In the genomic region with DNA sequence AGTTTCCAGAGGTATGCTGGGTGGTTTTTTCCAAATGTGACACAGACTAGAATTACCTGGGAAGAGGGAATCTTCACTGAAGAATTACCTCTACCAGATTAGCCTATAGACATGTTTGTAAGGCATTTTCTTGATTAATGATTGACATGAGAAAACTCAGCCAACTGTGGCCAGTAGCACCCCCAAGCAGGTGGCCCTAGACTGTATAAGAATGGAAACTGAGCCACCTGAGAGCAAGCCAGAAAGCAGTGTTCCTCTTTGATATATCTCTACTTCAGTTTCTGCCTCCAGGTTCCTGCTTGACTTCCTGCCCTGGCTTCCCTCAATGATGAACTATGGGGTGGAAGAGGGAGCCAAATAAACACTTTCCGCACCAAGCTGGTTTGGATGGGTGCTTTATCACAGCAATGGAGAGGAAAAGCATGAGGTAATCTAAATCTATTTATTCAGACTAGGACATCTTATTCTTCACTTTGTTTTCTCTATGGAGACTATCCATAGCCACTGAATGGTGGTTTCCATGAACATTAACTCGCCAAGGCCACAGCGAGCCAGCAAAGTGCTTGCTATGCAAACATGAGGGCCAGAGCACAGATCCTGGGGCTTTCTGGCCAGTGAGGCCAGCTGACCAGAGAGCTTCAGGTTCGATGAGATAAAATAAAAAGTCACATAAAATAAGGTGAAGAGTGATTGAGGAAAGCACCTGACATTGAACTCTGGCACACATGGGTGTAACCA, we compare ENCODE assay signal across 26 mouse cellular contexts.
DNase-seq lines count a peak whose midpoint lies in the region; ATAC-seq and TF ChIP-seq lines count a peak whose summit lies in the region.
"Had no signal": no experiment of that assay in that cellular context is flagged by ENCODE, and none has a peak within 500 bp of the region (broad histone marks: within the 10 kb centered on the region; RNA-seq: fewer than 3 reads in every experiment).

No protein-coding gene starts in this region.

- WGBS in liver, embryonic 11.5 days = 69% methylated on average over 4 of the region's 4 CpGs
- WGBS in liver, postnatal 0 days (ENCODE audit: insufficient replicate concordance) = 69% methylated on average over 4 of the region's 4 CpGs

- no peak overlapping the region for H3K9ac ChIP-seq in liver, embryonic 11.5 days (ENCODE audit: low read depth, low read length)
- no peak overlapping the region for H3K9ac ChIP-seq in liver, postnatal 0 days (replicated peaks)
- H3K9ac ChIP-seq: hindbrain, embryonic 12.5 days; limb, embryonic 15.5 days; neural tube, embryonic 12.5 days had no signal

- H3K9me3 ChIP-seq in liver, embryonic 11.5 days (ENCODE audit: control insufficient read depth, low read length) = no peaks in the 10 kb centered on the region
- no peaks in the 10 kb centered on the region for H3K9me3 ChIP-seq in liver, postnatal 0 days (ENCODE audit: low read length)
- H3K9me3 ChIP-seq: forebrain, embryonic 10.5 days; G1E; hindbrain, embryonic 12.5 days; limb, embryonic 15.5 days; neural tube, embryonic 12.5 days had no signal

- peaks cover 6% of the 10 kb centered on the region for H3K36me3 ChIP-seq in liver, embryonic 11.5 days (ENCODE audit: control insufficient read depth, insufficient read depth, low read length)
- no peaks in the 10 kb centered on the region for H3K36me3 ChIP-seq in liver, postnatal 0 days (replicated peaks; ENCODE audit: insufficient read depth, low read length)

- no peak overlapping the region for H3K4me3 ChIP-seq in liver, embryonic 11.5 days (ENCODE audit: low read depth, low read length)
- no peak overlapping the region for H3K4me3 ChIP-seq in liver, postnatal 0 days (ENCODE audit: low read depth, low read length)
- H3K4me3 ChIP-seq: forebrain, embryonic 10.5 days; hindbrain, embryonic 12.5 days; limb, embryonic 15.5 days; neural tube, embryonic 12.5 days had no signal

- TF ChIP-seq CTCF in liver, postnatal 0 days (IDR thresholded peaks at IDR 0.05; ENCODE audit: low read depth) = no peak

- no peaks in the 10 kb centered on the region for H3K27me3 ChIP-seq in liver, embryonic 11.5 days (replicated peaks; ENCODE audit: control insufficient read depth, insufficient read depth, low read length)
- H3K27me3 ChIP-seq in liver, postnatal 0 days (ENCODE audit: insufficient read depth, low read length) = no peaks in the 10 kb centered on the region
- H3K27me3 ChIP-seq: CH12.LX; hindbrain, embryonic 12.5 days; limb, embryonic 15.5 days; neural tube, embryonic 12.5 days; Patski had no signal

- TF ChIP-seq EP300 in liver, postnatal 0 days (IDR thresholded peaks at IDR 0.05; ENCODE audit: low read depth) = no peak

- no peak overlapping the region for H3K27ac ChIP-seq in liver, embryonic 11.5 days (ENCODE audit: low read depth, low read length)
- peak overlapping the region; percentile 59 for H3K27ac ChIP-seq in liver, postnatal 0 days (ENCODE audit: low read depth)
- H3K27ac ChIP-seq: forebrain, embryonic 10.5 days; hindbrain, embryonic 12.5 days; kidney, postnatal 0 days; limb, embryonic 15.5 days; neural tube, embryonic 12.5 days; stomach, postnatal 0 days had no signal

- no peaks in the 10 kb centered on the region; the same call in 1 of the 2 replicates for H3K4me1 ChIP-seq in liver, embryonic 11.5 days (replicated peaks; ENCODE audit: control insufficient read depth, insufficient read depth, low read length)
- H3K4me1 ChIP-seq in liver, postnatal 0 days (ENCODE audit: insufficient read depth) = peaks cover 8% of the 10 kb centered on the region
- H3K4me1 ChIP-seq: forebrain, embryonic 10.5 days; hindbrain, embryonic 12.5 days; limb, embryonic 15.5 days had no signal

- no peak overlapping the region for H3K4me2 ChIP-seq in liver, embryonic 11.5 days
- H3K4me2 ChIP-seq in liver, postnatal 0 days (ENCODE audit: low read depth, low read length) = no peak overlapping the region
- H3K4me2 ChIP-seq: hindbrain, embryonic 12.5 days; limb, embryonic 15.5 days; neural tube, embryonic 12.5 days had no signal

- no peak for ATAC-seq in liver, embryonic 11.5 days (replicated peaks; ENCODE audit: low FRiP score)
- peak; percentile 88 for ATAC-seq in liver, postnatal 0 days
- ATAC-seq in granulocyte monocyte progenitor cell, adult 5-6 weeks (replicated peaks; ENCODE audit: poor library complexity, severe bottlenecking) = no peak
- ATAC-seq: forebrain, embryonic 16.5 days; Patski had no signal

- peak; percentile 20 for DNase-seq in liver
- DNase-seq in liver, embryonic 11.5 days (ENCODE audit: low spot score) = no peak
- peak; percentile 29 to 43 for DNase-seq in kidney, adult 8-10 months
- peak; percentile 45 to 60 for DNase-seq in kidney, postnatal 25 days
- DNase-seq in liver, postnatal 0 days = peak; percentile 51
- DNase-seq in adrenal gland, adult 18-20 months (ENCODE audit: low spot score in 2 of 2) = no peak
- DNase-seq: adrenal gland, adult 2 months; B cell, adult 2 months; cerebellum, adult 11-12 months; cerebellum, postnatal 14 days; gastrocnemius, postnatal 36 days; layer of hippocampus, adult 9-11 months; lung, postnatal 4 days; midbrain, embryonic 14.5 days; right cerebral cortex, postnatal 14 days had no signal

Comparison
In these comparisons a context has a peak if more than half of its experiments do, and no peak if none do; other contexts are left out.
1. DNase-seq: peak in liver (single experiment), kidney, adult 8-10 months (2 of 2), kidney, postnatal 25 days (2 of 2) and liver, postnatal 0 days (single experiment); none in liver, embryonic 11.5 days (single experiment) and adrenal gland, adult 18-20 months (0 of 2).